Mouse (Mus musculus) C2C12 (cell line): Measurements from ENCODE around the gene Fcf1. TPM values are rescaled to one million over a fixed set of nuclear protein-coding genes. Genes with fewer than 3 reads are reported as not detected.

ENCODE experiments used
- H3K27me3 ChIP-seq: one replicate; pipeline ENCODE4 v1.6.1; 2011; ENCODE audit not compliant: control insufficient read depth, insufficient read depth, insufficient read length
- H3K36me3 ChIP-seq: one replicate; pipeline ENCODE4 v1.6.1; 2011; ENCODE audit not compliant: control insufficient read depth, insufficient read depth
- H3K4me3 ChIP-seq: one replicate; pipeline ENCODE4 v1.5.1; 2011; ENCODE audit warnings: mild to moderate bottlenecking, control low read depth; ENCODE audit not compliant: poor library complexity, insufficient read depth, severe bottlenecking
- H3K79me2 ChIP-seq: one replicate; pipeline ENCODE4 v1.6.1; 2011; ENCODE audit not compliant: control insufficient read depth, insufficient read depth
- H3K79me3 ChIP-seq: one replicate; pipeline ENCODE4 v1.6.1; 2011; ENCODE audit warnings: low read depth, control low read depth
- H3ac ChIP-seq: one replicate; pipeline ENCODE3; 2011; ENCODE audit warnings: low read depth; ENCODE audit not compliant: control insufficient read depth, insufficient read length
- CEBPB ChIP-seq: IDR thresholded peaks from one replicate; pipeline ENCODE4 v1.6.1; 2011; ENCODE audit warnings: low read depth, mild to moderate bottlenecking, control low read depth, moderate library complexity
- CTCF ChIP-seq: IDR thresholded peaks from one replicate; pipeline ENCODE4 v1.5.1; 2011; ENCODE audit not compliant: control insufficient read depth, insufficient read depth, insufficient read length
- FOSL1 ChIP-seq: IDR thresholded peaks from one replicate; pipeline ENCODE4 v1.8.0; 2011; ENCODE audit warnings: mild to moderate bottlenecking, low read length; ENCODE audit not compliant: poor library complexity, insufficient read depth, severe bottlenecking
- MAX ChIP-seq: IDR thresholded peaks from one replicate; pipeline ENCODE4 v1.6.1; 2011; ENCODE audit warnings: mild to moderate bottlenecking, control low read depth
- MYOD1 ChIP-seq: IDR thresholded peaks from one replicate; pipeline ENCODE4 v1.6.1; 2011; ENCODE audit warnings: low read depth; ENCODE audit not compliant: control insufficient read depth, insufficient read length
- MYOG ChIP-seq: IDR thresholded peaks from one replicate; pipeline ENCODE4 v1.6.1; 2011; ENCODE audit not compliant: control insufficient read depth, insufficient read length; ENCODE audit errors: extremely low read depth
- USF1 ChIP-seq: IDR thresholded peaks from one replicate; pipeline ENCODE4 v1.6.1; 2011; ENCODE audit warnings: low read depth, mild to moderate bottlenecking, control low read depth, moderate library complexity
- polyA plus RNA-seq: library from polyadenylated mRNA; unstranded; fragments of >200 nt; fragmentation: generic; extraction: Trizol; gene quantifications from one replicate; pipeline ENCODE4 v1.2.1, GENCODE M21; 2012; ENCODE audit warnings: missing spikeins

Fcf1 gene
- polyA plus RNA-seq, 1 experiment = 115 TPM

DNA sequence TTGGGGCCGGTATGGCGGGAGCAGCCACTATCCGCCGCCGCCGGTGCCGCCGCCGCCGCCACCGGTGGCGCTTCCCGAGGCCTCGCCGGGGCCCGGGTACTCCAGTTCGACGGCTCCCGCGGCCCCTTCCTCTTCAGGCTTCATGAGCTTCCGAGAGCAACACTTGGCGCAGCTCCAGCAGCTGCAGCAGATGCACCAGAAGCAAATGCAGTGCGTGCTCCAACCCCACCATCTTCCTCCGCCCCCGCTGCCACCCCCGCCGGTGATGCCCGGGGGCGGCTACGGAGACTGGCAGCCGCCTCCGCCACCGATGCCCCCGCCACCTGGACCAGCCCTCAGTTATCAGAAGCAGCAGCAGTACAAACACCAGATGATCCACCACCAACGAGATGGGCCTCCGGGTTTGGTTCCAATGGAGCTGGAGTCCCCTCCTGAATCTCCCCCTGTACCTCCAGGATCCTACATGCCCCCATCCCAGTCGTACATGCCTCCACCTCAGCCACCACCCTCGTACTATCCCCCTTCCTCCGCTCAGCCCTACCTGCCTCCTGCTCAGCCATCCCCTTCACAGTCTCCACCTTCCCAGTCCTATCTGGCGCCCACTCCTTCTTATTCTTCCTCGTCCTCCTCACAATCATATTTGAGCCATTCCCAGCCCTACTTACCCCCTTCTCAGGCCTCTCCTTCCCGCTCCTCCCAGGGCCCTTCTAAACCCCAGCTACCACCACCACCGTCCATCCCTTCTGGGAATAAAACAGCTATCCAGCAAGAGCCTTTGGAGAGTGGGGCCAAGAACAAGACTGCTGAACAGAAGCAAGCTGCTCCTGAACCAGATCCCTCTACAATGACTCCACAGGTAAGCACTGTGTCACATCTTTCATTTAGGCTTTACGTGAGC is 26.1 kb downstream of the Fcf1 start:
- Histone ChIP-seq H3ac (peak overlapping the region; percentile 91), H3K36me3 (peaks cover 6% of the 10 kb centered on the region), H3K79me3 (peaks cover 51% of the 10 kb centered on the region), H3K79me2 (peaks cover 56% of the 10 kb centered on the region), H3K4me3 (peak overlapping the region; percentile 84), H3K27me3 (no peaks in the 10 kb centered on the region)
- TF ChIP-seq USF1 = no peak
- TF ChIP-seq MYOD1 = no peak
- no peak for TF ChIP-seq MAX
- TF ChIP-seq MYOG = no peak
- no peak for TF ChIP-seq CTCF
- TF ChIP-seq CEBPB = no peak
- no peak for TF ChIP-seq FOSL1

DNA sequence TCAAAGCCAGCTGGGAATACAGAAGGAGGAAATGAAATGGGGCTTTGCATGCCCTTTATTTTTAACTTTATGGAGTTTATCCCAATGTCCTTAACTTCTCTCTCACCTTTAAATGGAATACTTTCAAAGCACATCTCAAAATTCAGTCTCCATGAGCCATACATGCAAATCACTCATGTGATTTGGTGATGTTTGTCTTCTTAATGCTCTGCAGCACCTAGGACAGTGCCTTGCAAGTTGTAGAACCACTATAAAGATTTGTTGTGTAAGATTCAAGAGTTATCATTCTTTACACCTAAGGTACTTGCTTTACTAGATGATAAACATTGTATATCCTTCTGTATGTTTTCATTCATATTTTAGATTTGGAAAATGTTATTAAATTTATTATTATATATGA is 28.4 kb downstream of the Fcf1 start:
- peaks cover 71% of the 10 kb centered on the region for H3K79me3 ChIP-seq
- no peak overlapping the region for H3K4me3 ChIP-seq
- no peak overlapping the region for H3ac ChIP-seq
- peaks cover 7% of the 10 kb centered on the region for H3K36me3 ChIP-seq
- H3K79me2 ChIP-seq = peaks cover 79% of the 10 kb centered on the region
- H3K27me3 ChIP-seq = no peaks in the 10 kb centered on the region
- TF ChIP-seq USF1 = no peak

DNA sequence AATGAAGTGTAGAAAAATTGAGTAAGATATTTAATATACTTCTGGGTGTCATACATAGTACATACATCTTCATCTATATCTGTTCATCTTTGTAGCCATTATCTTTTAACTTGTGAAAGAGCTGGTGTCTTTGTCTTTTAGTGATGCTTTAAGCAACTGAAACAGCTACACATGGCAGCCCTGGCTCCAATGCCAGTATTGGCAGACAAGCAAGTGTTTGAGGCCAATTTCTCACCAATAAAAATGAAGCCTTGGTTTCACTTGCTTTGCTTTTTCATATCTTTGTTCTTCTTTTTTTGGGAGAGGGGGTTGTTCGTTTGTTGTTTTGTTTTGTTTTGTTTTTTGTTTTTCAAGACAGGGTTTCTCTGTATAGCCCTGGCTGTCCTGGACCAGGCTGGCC is 35.5 kb downstream of the Fcf1 start:
- no peak overlapping the region for H3ac ChIP-seq
- peaks cover 100% of the 10 kb centered on the region for H3K79me2 ChIP-seq
- no peak for TF ChIP-seq CTCF
- no peak overlapping the region for H3K4me3 ChIP-seq
- H3K36me3 ChIP-seq = peaks cover 13% of the 10 kb centered on the region
- H3K79me3 ChIP-seq = peaks cover 92% of the 10 kb centered on the region
- H3K27me3 ChIP-seq = no peaks in the 10 kb centered on the region

DNA sequence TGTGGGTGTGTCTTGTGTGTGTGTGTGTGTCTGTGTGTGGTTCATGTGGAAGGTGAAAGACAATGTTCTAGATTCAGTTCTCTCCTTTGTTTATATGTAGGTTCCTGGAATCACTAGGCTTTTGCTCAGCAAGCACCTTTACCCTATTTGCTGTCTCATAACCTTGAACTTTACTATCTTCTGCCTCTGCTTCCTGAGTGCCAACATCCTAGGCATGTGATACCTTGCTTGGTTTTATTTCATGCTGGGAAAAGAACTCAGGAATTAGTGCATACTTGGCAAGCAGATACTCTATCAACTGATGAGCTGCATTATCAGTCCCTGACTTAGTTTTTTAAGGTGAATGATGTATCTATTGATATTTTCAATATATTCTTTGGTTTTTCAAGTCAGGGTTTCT is 36.3 kb downstream of the Fcf1 start:
- TF ChIP-seq MYOG = no peak
- TF ChIP-seq MAX = no peak
- TF ChIP-seq CTCF = no peak
- TF ChIP-seq USF1 = no peak
- TF ChIP-seq MYOD1 = no peak
- TF ChIP-seq CEBPB = no peak
- TF ChIP-seq FOSL1 = no peak
- no peak overlapping the region for H3K4me3 ChIP-seq
- peaks cover 16% of the 10 kb centered on the region for H3K36me3 ChIP-seq
- peaks cover 91% of the 10 kb centered on the region for H3K79me3 ChIP-seq
- H3K79me2 ChIP-seq = peaks cover 100% of the 10 kb centered on the region
- H3K27me3 ChIP-seq = no peaks in the 10 kb centered on the region
- H3ac ChIP-seq = no peak overlapping the region

DNA sequence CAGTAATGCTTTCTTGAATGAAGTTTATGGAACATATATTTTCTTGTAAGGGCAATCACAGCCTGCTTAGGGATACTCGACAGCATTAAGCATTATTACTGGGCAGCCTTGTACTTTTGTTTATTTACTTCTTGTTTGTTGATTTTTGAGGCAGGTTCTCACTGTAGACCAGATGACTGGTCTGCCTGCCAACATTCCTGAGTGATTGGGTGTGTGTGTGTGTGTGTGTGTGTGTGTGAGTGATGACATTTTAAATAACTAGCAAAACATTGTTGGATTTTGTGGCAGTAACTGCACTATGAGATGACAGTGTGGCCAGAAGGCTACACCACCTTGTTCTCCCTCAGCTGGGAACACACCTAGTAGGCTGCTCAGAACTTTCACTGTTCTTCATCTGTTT is 39.1 kb downstream of the Fcf1 start:
- H3ac ChIP-seq = no peak overlapping the region
- H3K27me3 ChIP-seq = no peaks in the 10 kb centered on the region
- TF ChIP-seq CEBPB (no peak), CTCF (no peak), FOSL1 (no peak), MYOD1 (no peak), MYOG (no peak), USF1 (no peak), MAX (no peak)
- H3K4me3 ChIP-seq = no peak overlapping the region
- H3K79me2 ChIP-seq = peaks cover 83% of the 10 kb centered on the region
- H3K36me3 ChIP-seq = peaks cover 38% of the 10 kb centered on the region
- H3K79me3 ChIP-seq = peaks cover 72% of the 10 kb centered on the region

DNA sequence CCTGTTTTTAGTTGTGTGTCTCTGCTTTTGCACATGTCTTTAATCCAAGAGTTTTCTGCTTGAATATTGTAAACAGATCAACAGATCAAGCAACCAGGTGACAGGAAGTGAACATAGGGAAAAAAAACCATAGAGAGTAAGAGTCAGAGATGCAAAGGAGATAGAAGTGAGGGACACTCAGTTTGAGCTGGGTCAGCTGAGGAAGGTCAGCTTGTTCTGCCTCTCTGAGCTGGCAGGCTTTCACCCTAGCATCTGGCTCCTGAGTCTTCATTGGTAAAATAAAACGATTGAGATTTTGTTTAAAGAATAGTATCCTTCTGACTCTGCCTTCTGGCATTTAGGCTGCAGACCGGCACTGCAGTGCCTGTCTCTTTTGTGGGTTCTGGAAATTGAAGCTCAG is 39.8 kb downstream of the Fcf1 start:
- TF ChIP-seq MAX (no peak), CEBPB (no peak), USF1 (no peak), FOSL1 (no peak), MYOG (no peak), CTCF (no peak), MYOD1 (no peak)
- Histone ChIP-seq H3K36me3 (peaks cover 41% of the 10 kb centered on the region), H3K27me3 (no peaks in the 10 kb centered on the region), H3K4me3 (no peak overlapping the region), H3K79me2 (peaks cover 76% of the 10 kb centered on the region), H3ac (no peak overlapping the region), H3K79me3 (peaks cover 64% of the 10 kb centered on the region)
